Mouse (Mus musculus) heart, postnatal 25 days (tissue): ENCODE measurements around the gene Heg1. TPM values are rescaled to one million over a fixed set of nuclear protein-coding genes. Genes with fewer than 3 reads are reported as not detected.

Experiments
- DNase-seq: peaks from one replicate; pipeline ENCODE4 v3.0.0; 2022; ENCODE audit warnings: low spot score
- intact Hi-C: fragments of 180-260 bp; cut with DNase I; formaldehyde crosslinking; loops from one replicate; pipeline ENCODE4 v1.15.1; 2025
- total RNA-seq, 2 experiments: library from RNA; stranded (reverse); gene quantifications; 2 replicates each; pipeline ENCODE4 v1.2.3; 2021

Gene Heg1
- total RNA-seq, 2 experiments from 2014 or later = 155 to 170 TPM

DNA sequence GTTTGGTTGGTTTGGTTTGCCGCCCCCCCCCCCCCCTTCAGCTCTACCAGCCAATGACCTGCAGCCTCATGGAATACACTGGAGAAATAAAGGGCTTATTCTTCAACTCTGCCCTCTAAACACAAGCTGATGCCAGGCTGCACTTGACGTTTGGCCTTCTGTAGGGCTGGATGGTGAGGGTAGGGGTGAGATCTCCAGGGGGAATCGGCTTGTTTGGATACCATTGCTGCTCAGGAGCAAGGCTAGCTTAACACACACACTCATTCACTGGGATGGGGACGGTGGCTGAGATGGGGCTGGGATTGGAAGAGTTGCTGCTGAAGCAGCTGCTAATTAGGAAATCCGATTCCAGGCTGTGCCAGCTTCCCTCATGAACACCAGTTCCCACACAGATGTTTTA, 16.4 kb downstream of the Heg1 start:
- intact Hi-C loops = no loop called here
- no peak for DNase-seq

- intact Hi-C loops = no loop called here
- no peak for DNase-seq
Observed at GRCm38 (mm10) chr16:33701872-33702271, 17.7 kb downstream of the Heg1 start.

DNA sequence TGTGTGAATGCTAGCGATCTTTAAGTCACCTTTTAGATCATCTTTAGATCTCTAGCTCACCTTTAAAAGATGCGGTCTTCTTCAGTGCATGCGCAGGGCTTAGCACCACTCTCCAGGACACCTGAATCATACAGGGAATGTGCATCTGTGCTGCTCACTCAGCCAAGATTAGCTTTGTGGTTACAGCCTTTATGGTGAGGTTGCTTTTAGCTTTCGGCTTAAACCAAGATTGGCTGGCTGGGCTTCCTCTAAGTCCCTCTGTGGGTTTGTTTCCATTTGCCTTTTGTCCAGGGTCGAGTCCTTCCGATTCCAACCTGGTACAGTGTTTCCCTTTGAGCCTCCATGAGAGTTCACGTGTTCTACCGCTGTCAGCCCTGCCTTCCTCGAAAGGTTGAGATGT, 20.1 kb downstream of the Heg1 start:
- DNase-seq = no peak
- intact Hi-C loops = no loop called here

GRCm38 (mm10) chr16:33705258-33705657, 21.1 kb downstream of the Heg1 start:
- intact Hi-C loops = no loop called here
- peak; percentile 63 for DNase-seq

DNA sequence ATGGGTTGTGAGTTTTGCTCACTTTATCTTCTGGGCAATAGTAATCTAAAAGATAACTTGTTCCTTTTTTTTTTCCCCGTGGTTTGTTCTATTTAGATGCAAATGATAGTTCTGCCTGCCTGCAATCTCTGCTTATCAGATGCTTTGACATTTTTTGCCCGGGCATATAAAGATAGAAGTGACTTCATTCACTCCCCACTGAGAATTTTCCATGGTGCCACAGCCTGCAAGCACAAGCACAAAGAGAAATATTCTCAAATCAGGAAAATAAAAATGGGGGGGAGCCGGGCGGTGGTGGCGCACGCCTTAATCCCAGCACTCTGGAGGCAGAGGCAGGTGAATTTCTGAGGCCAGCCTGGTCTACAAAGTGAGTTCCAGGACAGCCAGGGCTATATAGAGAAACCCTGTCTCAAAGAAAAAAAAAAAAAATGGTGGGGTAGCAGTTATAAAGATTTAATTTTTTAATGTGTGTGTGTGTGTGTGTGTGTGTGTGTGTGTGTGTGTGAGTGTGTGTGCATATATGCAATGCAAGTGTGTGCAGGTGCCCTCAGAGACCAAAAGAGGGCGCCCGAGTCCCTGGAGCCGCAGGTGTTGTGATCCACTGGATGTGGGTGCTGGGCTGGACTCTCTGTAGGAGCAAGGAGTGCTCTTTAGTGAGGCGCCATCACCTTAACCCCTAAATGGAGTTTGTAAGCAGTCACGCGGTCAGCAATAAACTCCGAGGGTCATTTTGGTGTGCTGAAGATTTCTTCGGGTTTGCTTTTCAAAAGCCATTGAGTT, 22.1 kb downstream of the Heg1 start:
- intact Hi-C loops = no loop called here
- DNase-seq = no peak

- no peak for DNase-seq
- intact Hi-C loops = no loop called here
Observed at GRCm38 (mm10) chr16:33708031-33708430, 23.9 kb downstream of the Heg1 start.

GRCm38 (mm10) chr16:33708585-33709397, 24.6 kb downstream of the Heg1 start:
- no peak for DNase-seq

DNA sequence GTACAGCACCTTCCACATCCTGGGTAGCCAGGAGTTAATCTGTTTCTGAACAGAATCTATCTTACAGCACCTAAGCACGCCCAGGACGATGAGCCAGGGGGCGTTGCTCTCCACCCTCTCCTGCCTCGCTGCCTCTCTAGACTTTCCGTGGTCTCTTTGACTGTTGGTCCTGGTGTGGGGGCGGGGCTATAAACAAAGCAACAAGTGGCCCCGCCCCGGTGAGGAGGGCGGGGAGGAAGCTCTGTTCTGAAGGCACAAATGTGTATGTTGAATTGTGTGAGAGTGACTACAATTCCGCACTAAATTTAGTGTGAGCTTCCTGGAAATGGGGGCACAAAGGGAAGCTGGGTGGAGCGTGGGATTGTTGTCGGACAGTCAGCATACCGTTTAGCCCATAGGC, 30.1 kb downstream of the Heg1 start:
- intact Hi-C loops = loop anchor here (5.0 kb wide), 1 partner anchor 37 kb away; no protein-coding TSS in a partner anchor
- DNase-seq = peak; percentile 55

More at GRCm38 (mm10) chr16:33708585-33709397, 24.6 kb downstream of the Heg1 start:
- intact Hi-C loops = no loop called here

- DNase-seq = no peak
- intact Hi-C loops = no loop called here
Observed at GRCm38 (mm10) chr16:33723241-33723640, 39.1 kb downstream of the Heg1 start.

- DNase-seq = no peak
Observed at GRCm38 (mm10) chr16:33723983-33724382, 39.8 kb downstream of the Heg1 start.

DNA sequence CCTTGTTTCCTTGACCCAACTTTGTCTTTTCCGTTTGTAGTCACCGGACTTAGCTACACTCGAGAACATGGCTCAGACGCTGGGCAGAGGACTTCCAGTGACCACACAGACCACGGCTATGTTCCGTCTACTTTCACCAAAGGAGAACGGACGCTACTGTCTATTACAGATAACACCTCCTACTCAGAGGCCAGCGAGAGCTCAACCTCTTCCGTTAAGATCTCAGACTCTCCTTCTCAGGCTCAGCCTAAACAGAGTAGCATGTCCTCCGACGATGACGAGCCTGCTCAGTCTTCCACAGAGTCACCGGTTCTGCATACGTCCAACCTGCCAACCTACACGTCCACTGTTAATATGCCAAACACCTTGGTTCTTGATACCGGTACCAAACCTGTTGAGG, 42.1 kb downstream of the Heg1 start:
- intact Hi-C loops = loop anchor here (5.0 kb wide), 1 partner anchor 39 kb away; no protein-coding TSS in a partner anchor
- DNase-seq = no peak

More at GRCm38 (mm10) chr16:33723983-33724382, 39.8 kb downstream of the Heg1 start:
- intact Hi-C loops = no loop called here

GRCm38 (mm10) chr16:33726892-33727291, 42.7 kb downstream of the Heg1 start:
- no peak for DNase-seq
- intact Hi-C loops = loop anchor here (5.0 kb wide), 1 partner anchor 40 kb away; no protein-coding TSS in a partner anchor

- DNase-seq = no peak
Observed at GRCm38 (mm10) chr16:33728427-33728826, 44.3 kb downstream of the Heg1 start.

DNA sequence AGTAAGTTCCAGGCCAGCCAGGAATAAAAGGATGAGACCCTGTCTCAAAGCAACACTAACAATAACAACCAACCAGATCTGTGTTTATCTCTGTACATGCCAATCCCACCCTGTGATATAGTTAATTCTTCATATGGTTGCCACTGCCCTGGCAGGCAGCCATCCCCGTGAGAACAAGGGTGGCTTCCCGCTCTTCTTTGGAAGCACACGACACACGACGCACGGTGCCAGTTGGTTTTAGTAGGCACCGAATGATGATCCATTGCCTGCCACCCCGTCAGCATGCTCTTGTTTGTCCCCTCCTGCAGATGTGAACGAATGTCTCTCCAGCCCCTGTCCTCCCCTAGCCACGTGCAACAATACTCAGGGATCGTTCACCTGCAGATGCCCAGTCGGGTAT, 47.1 kb downstream of the Heg1 start:
- intact Hi-C loops = loop anchor here (5.0 kb wide), 1 partner anchor 34 kb away; no protein-coding TSS in a partner anchor
- no peak for DNase-seq

More at GRCm38 (mm10) chr16:33728427-33728826, 44.3 kb downstream of the Heg1 start:
- intact Hi-C loops = loop anchor here (5.0 kb wide), 1 partner anchor 41 kb away; no protein-coding TSS in a partner anchor

DNA sequence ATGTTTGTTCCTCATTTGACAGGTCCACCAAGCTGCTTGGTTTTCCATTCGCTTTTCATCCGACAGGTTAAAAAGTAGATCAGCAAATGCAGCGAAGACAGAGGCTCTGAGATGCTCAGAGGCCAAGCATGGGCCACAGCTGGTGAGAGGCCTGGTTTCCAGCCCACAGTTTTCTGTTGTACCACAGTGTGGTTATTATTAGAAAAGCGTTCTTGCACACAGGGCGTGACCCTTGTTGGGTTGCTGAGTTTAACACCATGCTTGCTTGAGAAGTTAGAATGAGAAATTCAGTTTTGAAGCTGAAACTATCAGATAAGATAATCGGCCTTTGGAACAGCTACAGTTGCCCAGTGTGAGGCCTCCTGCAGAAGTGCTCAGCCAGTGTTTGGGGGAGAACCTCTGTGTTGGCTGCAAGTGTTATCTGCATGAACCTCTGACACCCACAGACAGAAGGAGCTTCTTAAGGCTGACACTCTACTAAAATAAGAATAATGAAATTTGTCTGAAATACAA, 48.1 kb downstream of the Heg1 start:
- no peak for DNase-seq
- intact Hi-C loops = loop anchor here (5.0 kb wide), 1 partner anchor 35 kb away; no protein-coding TSS in a partner anchor

- intact Hi-C loops = loop anchor here (5.0 kb wide), 1 partner anchor 36 kb away; no protein-coding TSS in a partner anchor
- DNase-seq = no peak
Observed at GRCm38 (mm10) chr16:33732846-33733580, 48.8 kb downstream of the Heg1 start.

GRCm38 (mm10) chr16:33733864-33734263, 49.7 kb downstream of the Heg1 start:
- intact Hi-C loops = loop anchor here (5.0 kb wide), 1 partner anchor 37 kb away; no protein-coding TSS in a partner anchor
- DNase-seq = no peak

DNA sequence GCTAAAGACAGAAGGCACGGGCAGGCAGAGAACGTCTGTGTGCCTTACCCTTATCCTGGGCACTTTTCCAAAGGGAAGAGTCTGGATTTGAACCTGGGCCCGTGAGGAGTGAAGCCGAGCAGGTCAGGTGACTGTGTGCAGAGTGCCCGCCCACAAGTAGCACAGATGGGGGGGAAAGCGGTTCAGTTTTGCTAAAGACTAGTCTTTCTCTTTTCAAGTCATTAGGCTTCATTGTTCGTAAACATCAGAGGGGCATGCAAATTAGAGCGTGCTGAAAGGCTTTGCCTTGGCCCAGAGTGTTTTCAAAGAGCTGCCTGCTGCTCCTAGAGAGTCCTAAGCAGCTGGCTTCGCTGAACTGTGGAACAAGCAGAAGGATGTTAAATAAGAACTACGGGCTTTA, 50.4 kb downstream of the Heg1 start:
- intact Hi-C loops = loop anchor here (5.0 kb wide), 1 partner anchor 37 kb away; no protein-coding TSS in a partner anchor
- DNase-seq = no peak

DNA sequence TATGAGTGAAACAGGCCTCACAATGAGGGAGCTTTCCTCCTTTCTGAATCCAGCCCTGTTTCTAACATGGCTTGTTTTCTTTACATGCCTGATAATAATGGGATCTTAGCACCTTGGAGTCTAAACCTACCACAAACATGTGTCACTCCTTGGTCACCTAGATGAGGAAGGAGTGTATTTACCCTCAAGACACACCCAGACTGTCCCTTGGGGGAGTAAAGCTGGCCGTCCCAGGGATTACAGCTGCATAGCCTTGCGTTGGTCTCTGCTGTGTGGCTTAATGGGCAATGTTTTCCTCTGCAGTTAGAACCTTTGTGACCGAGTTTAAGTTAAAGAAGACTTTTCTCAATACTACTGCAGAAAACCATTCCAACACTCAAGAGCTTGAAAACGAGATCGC, 51.1 kb downstream of the Heg1 start:
- no peak for DNase-seq
- intact Hi-C loops = no loop called here

GRCm38 (mm10) chr16:33735791-33736190, 51.6 kb downstream of the Heg1 start:
- DNase-seq = no peak
- intact Hi-C loops = no loop called here
